8 mouse cellular contexts compared by ENCODE assay signal in the genomic region with DNA sequence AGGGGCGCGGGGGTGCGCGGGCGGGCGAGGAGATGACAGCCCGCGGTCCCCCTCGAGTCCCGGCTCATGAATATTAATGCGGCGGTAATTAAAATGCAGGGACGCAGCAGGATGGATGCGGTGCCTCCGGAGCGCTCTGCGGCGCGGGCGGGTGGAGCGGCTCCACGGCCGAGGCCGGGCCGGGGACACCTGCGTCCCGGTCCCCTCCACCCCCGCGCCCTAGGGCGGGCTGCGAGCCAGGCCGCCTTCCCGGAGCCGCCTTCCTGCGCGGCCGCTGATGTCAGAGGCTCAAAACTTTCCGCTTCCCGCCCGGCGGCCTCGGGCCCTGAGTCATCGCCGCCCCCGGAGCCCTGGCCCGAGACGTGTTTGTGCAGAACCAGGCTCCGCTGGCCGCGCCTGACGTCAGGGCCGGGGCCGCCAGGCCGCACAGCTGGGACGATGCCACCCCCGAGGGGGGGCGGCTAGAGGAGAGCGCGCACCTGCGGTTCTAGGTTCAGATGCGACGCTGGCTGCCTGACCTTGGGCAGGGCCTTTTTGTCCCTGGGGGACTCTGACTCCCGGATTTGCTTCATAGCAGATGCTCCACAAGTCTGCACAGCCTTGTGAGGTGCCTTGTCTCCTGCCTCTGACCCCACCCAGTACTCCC.
DNase-seq lines count a peak whose midpoint lies in the region; ATAC-seq and TF ChIP-seq lines count a peak whose summit lies in the region.

No protein-coding gene starts in this region.

- WGBS in forebrain, embryonic 12.5 days, result 1% methylated on average over 63 of the region's 63 CpGs
- WGBS in lung, embryonic 14.5 days, result under 1% methylated on average over 56 of the region's 63 CpGs
- WGBS in olfactory bulb, adult 2 months, result 1% methylated on average over 63 of the region's 63 CpGs

- TF ChIP-seq CTCF in lung, embryonic 14.5 days (IDR thresholded peaks at IDR 0.05; ENCODE audit: low read depth), result no peak
- TF ChIP-seq CTCF in olfactory bulb, adult 2 months (IDR thresholded peaks at IDR 0.05; ENCODE audit: insufficient read depth, low read depth, low read length), result no peak

- peak overlapping the region; percentile 71 for H3K9ac ChIP-seq in forebrain, embryonic 12.5 days
- peak overlapping the region; percentile 75 for H3K9ac ChIP-seq in lung, embryonic 14.5 days

- no peaks in the 10 kb centered on the region for H3K27me3 ChIP-seq in forebrain, embryonic 12.5 days
- no peaks in the 10 kb centered on the region for H3K27me3 ChIP-seq in lung, embryonic 14.5 days (ENCODE audit: insufficient read depth, low read length)

- ATAC-seq in CD4-positive, CD25-positive, alpha-beta regulatory T cell, adult 4 months, result peak; percentile 81
- peak; percentile 76 for ATAC-seq in forebrain, embryonic 12.5 days (ENCODE audit: low FRiP score)
- 0 out of 2 replicates have a peak, but pooled peaks have one; percentile 5 for ATAC-seq in lung, embryonic 14.5 days (ENCODE audit: insufficient read depth)

- H3K36me3 ChIP-seq in forebrain, embryonic 12.5 days (replicated peaks), result no peaks in the 10 kb centered on the region
- no peaks in the 10 kb centered on the region for H3K36me3 ChIP-seq in lung, embryonic 14.5 days (ENCODE audit: insufficient read depth)

- peak; percentile 97 for DNase-seq in brain, adult 2 months (ENCODE audit: low read depth, low spot score)
- peak; percentile 93 to 96 for DNase-seq in heart, postnatal 10 days
- peak; percentile 95 to 96 for DNase-seq in kidney, postnatal 36 days
- peak; percentile 86 for DNase-seq in lung, embryonic 14.5 days
- DNase-seq in thymus, postnatal 25 days, result peak; percentile 81

- TF ChIP-seq POLR2A in olfactory bulb, adult 2 months (IDR thresholded peaks at IDR 0.05; ENCODE audit: insufficient read depth, low read depth, low read length), result 0 out of 2 replicates have a peak, but pooled peaks have one; percentile 48

- H3K4me3 ChIP-seq in forebrain, embryonic 12.5 days (replicated peaks), result peak overlapping the region; percentile 40
- H3K4me3 ChIP-seq in lung, embryonic 14.5 days (ENCODE audit: low read depth, low read length), result peak overlapping the region; percentile 46
- peak overlapping the region; percentile 48 for H3K4me3 ChIP-seq in olfactory bulb, adult 2 months (ENCODE audit: insufficient read depth, low read depth, low read length)

- peaks cover 76% of the 10 kb centered on the region for H3K4me1 ChIP-seq in forebrain, embryonic 12.5 days
- H3K4me1 ChIP-seq in lung, embryonic 14.5 days (ENCODE audit: insufficient read depth), result peaks cover 56% of the 10 kb centered on the region
- peaks cover 64% of the 10 kb centered on the region for H3K4me1 ChIP-seq in olfactory bulb, adult 2 months (ENCODE audit: control insufficient read depth, insufficient read depth, low read length)

- H3K4me2 ChIP-seq in forebrain, embryonic 12.5 days, result peak overlapping the region; percentile 79
- peak overlapping the region; percentile 87 for H3K4me2 ChIP-seq in lung, embryonic 14.5 days

- intact Hi-C loops in heart, postnatal 10 days (cut with DNase I), result loop anchor here (2.0 kb wide), 1 partner anchor 239 kb away; no protein-coding TSS in a partner anchor

- peak overlapping the region; percentile 98 for H3K27ac ChIP-seq in forebrain, embryonic 12.5 days
- peak overlapping the region; percentile 94 for H3K27ac ChIP-seq in lung, embryonic 14.5 days (ENCODE audit: low read depth)
- peak overlapping the region; percentile 99 for H3K27ac ChIP-seq in olfactory bulb, adult 2 months (ENCODE audit: insufficient read depth, low read depth, low read length)

- no peaks in the 10 kb centered on the region for H3K9me3 ChIP-seq in forebrain, embryonic 12.5 days
- no peaks in the 10 kb centered on the region for H3K9me3 ChIP-seq in lung, embryonic 14.5 days (ENCODE audit: low read depth, low read length)

Comparison
In these comparisons a context has a peak if more than half of its experiments do, and no peak if none do; other contexts are left out.
1. Peak in every context shown above with its lines: DNase-seq, ATAC-seq, H3K4me3 ChIP-seq and H3K27ac ChIP-seq.
2. ATAC-seq: peak in every context shown above with its lines; median percentile 81 in CD4-positive, CD25-positive, alpha-beta regulatory T cell, adult 4 months; 76 in forebrain, embryonic 12.5 days; 5 in lung, embryonic 14.5 days.